Mouse (Mus musculus) right cerebral cortex, postnatal 10 days (tissue): ENCODE measurements at regions not wholly inside any gene's neighbourhood (a gene's known extent, or its start where the extent isn't known, plus 50 kb on each side); places are given as distances from the start of the nearest gene placed in this dataset.

Source experiments
- DNase-seq, 2 experiments: peaks; one replicate each; pipeline ENCODE4 v3.0.0; 2021; ENCODE audit warnings: low spot score in 2 of 2

DNA sequence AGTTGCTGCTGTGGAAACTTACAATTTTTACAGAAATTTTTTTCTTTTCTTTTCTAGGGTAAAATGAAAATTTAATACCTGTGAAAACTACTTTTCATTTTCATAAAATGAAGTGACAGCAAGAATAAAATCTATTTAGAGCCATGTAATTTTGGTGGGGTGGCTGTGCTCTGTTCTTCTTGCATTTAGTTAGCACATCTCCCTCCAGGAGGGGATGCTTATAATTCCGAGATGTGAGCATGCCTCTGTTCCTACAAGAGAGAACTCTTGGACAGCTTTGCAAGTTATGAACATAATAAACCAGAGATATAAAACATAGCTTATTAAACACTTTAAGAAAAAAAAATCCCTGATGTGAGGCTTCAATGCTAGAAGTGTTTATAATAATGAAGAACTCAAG, 313.9 kb upstream of the Dph6 start:
- DNase-seq, result peak in 1 of 2 experiments; percentile 30

DNA sequence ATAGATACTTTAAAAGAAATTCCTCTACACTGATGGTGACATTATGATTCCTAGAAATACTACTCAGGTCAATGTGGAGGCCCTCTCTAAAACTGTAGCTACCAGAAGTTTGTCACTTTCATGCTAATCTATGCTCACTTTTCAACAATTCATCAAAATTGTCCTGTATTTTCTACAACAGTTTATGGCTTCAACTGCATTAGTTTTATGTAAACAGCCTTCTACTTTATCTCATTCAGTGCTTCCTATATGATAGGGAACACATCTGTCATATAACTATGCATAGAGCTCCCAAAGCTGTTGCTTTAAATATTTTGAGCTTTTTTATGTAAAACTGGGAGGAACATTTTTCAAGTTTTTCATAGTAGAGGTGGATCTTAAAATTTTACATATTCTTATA, 338.7 kb upstream of the Dph6 start:
- DNase-seq, result no peak

DNA sequence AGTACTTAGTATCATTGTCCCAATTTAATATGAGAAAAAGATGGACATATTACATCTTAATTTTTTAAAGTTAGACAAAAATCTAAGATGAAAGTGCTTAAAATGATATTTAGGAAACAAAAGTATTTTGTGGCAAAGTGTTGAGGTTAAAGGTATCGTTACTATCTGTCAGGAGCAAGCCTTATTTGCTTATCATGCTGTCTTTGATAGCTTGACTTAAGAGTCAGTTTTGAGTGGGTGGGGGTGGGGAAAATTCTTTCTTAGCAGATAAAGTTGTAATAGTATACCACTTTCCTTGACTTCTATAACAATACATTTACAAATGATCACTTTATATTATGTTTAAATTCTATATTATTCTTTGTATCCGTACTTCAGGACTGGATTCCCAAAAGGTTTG, 339.1 kb upstream of the Dph6 start:
- DNase-seq, result no peak

DNA sequence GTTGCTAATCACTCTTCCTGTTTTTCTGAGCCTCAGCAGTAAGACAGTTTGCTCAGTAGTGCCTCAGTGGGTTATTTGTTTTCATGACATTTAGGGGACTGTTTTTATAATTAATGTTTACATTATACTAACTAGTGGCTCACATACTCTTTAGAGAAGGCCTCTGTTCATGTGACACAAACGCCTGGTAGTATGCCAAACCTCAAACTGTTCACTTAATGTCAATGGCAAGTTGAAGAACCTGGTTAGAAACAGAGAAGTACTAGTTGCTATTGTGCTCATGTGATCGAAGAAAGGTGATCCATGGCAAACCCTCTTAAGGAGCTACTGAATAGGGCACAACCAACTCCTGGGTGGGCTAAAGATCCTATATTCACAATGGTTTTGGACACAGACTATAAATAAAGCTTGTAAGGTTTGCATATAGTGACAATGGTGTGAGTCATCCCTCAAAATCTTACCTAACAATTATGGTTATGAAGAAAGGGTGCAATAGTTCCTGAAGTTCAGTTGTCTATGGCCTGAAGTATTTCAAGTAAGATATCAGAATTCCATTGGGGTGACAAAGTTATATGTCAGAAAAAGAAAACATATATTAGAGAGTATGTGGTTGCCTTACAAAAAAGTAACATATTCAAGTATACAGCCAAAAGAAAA, 340.1 kb upstream of the Dph6 start:
- no peak for DNase-seq

DNA sequence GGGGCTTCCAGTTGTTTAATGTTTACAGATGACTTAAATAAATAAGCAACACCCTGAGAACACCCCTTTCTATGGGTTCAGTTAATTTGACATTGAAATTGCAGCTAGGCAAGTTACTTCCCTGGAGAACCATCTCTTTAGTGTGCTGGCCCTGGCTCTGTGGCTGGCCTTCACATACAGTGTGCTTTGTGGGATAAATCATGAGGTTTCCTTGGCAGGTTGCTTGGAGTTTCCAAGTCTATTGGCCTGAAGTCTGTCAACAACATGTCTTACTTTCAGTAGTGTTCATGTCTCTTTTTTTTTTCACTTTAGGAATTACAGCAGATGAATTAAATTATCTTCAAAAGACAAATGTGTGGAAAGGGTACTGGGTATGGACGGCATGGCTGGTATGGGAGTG, 359.2 kb upstream of the Dph6 start:
- DNase-seq, result no peak

DNA sequence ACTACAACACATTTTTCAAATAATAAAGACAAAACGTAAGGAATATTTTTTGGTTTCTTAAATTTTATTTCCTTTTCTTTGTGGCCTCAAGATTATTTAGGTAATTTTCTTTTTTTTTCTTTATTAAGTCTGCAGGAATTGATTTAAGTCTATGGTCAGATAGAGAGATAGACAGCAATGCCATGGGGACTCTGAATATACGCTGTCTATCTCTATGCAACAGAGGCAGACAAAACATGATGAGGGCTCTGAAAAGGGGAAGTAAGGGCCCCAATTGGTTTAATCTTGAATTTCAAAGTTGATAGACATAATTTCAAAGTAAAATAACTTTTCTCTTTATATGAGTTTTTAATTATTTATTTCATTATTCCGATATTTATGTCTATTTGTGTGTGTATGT, 372.0 kb upstream of the Dph6 start:
- no peak for DNase-seq

DNA sequence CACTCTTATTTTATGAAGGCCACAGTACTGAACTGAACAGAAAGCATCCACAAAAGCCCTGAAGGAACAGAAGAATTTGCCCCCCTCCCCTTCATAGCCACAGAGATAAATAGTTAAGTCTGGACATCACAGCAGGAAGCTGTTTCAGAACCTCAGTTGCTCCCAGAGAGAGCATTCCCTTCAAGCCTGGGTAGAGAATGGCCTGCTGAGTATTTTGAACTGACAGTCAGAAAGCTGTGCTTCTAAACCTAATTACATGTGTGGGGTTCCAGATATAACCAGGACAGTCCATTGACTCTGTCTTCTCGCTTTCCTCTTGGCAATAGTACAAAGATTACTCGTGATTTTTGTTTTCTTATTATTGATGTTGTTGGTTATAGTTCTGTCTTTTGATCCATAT, 376.4 kb upstream of the Dph6 start:
- no peak for DNase-seq

DNA sequence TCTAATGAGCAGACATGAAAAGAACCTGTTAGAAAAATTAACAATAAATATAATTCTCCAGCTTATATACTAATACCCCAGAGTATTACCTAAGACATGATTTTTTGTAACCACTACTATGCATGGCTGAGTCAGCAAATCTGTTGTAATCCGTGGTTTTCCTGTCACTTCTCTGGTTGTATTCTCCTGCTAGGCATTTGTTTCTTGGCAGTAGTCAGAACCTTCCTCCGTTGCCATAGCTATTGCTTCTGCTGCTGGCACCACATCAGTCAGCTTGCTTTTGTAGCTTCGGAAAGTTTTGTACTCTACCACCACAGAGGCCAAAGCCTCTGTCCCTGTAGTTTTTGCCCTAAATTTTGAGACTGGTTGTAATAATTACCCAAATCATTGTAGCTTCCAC, 381.4 kb upstream of the Dph6 start:
- DNase-seq, result peak; percentile 57 to 74

DNA sequence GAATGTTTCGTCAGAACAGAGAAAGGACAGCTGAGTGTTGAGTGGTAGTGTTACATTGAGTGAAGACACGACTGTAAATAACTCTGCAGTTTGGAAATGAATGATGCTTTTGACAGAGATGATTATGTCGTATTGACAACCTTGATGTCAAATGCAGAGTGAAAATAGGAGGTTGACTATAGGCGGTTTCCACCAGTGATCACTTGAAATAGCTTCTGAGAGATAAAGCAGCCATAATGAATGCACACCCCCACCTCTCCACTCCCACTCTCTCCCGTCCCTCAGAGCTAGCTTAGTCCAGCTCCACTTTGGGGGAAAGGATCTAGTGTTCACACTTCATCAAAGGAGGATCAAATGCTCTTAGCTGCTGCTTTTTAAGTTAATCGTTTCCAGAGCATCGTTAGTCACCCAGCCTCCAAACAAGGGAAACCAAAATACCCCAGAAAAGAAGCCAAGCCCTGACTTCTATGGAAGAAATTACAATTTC, 387.6 kb upstream of the Dph6 start:
- peak in 1 of 2 experiments; percentile 21 for DNase-seq

DNA sequence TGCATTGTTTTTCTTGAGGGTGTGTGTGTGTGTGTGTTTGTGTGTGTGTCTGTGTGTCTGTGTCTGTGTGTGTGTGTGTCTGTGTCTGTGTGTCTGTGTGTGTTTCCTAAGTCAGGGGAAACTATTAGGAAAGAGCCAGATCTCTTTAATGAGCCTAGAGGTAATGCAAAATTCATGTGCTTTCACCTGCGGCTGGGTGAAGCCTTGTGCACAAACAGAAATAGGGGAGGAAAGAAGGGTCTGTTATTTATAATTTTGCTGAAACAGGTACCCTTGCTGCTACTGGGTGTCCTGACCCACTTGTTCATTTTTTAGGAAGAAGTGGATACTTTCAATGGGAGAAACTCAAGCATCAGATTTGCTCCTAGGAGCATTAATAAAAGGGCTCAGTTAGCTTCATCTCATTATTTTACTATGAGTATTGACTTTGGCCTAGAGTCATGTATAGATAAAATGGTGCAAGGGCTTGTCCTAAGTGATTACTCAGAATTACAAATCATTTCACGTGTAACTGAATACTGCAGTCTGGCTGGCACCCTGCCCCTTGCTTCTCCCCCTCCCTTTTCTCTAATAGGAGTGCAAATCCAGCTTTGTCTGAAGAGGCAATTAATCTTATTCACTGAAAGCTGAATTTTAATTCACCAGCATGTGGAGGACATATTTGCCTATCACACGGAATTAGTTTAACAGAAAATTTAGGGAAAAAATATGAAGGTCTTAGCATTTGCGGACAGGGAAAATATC, 401.7 kb upstream of the Dph6 start:
- DNase-seq, result peak; percentile 37 to 43

DNA sequence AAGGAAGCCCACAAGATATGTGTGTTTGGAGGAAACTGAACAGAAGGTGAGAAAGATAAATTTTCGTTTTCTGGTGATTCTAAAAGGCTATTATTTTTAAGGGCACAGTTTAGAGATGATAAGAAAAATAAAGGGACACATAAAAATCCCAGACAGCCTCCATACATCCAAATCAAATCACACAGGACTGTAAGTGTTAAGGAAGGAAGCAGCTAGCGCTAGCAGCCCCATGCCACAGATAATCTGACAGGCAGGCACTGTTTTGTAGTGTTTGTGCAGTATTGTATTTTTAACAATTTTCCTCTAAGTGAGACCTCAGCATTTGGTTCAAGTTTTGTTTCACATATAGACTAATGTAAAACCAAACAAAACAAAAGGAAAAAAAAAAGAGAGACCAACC, 402.4 kb upstream of the Dph6 start:
- no peak for DNase-seq

DNA sequence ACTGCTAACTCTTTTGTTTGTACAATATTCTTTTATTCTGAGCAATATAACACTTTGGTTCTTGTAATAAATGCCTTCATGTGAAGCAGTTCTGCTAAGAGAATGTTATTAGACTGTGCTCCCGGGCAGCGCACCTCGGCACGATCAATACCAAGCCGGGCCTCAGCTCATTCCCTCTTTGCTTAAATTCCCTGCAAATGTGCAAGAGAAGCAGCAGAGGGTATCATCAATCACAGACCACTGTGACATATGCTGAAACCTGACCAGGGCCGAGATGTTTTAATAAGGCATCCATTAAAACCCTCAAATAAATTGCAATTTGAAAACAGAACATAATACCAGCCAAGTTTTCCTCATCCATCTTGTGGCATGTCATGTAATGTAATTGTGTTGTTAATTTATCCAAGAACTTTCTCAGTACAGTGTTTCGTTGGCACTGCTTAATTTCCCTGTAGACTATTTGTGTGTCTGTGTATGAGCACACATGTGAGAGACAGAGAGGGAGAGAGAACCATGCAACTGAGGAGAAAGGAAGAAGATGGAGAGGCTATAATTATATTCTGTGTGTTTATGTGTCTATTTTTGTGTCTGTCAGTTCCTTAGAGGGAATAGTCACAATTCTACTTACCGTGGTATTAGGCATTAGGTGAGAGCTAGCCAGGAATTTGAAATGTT, 412.9 kb upstream of the Dph6 start:
- DNase-seq, result no peak

DNA sequence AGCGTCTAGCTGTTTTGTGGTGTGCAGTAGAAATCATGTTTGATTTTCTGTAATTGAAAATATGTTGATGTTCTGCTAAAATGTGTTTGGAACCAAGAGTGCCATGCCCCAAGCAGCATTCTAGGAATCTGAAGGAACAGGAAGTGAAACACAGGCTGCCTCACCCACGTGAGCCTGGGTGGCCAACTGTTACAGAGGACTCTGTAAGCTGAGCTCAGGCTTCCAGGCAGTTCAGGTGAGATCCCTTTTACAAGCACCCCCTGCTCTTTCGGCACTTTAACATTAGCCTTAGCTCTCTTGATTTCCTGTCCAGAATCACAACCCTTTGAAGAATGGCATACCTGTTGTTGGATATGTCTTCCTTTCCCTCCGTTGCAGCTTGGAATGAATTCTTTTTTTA, 414.9 kb upstream of the Dph6 start:
- no peak for DNase-seq

DNA sequence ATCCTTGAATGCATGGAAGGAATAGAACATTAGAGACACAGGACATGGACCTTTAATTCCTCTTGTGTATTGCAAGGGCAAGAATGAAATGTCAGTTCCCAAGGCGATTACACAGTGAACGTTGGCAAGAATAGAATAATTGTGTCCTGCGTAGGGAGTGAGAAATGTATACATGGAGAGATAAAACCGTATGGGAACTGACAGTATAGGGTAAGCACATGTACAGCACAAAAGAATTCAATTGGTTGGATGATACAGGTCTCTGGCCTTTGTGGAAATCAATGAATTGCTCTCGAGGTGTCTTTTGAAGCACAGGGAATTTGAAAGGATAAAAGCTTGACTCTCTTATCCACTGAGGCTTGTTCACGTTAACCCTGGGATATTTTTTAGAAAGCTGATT, 415.4 kb upstream of the Dph6 start:
- DNase-seq, result no peak

DNA sequence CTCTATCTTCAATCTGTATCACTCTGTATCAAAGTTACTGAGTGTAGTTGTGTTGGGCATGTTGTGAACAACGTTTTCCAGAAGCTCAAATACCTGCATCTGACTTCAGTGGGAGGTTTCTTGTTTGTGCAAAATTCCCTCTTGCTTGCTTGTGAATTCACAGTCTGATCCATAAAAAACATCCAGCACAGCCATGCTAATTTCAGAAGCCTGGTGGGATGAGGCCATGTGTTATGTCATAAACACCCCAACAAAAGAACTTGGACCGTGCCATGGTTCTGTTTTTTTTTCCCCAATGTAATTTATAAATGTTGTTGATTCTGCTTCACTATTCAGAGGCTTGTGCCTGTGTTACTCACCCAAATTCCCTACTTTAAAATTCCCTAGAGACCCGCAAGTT, 415.9 kb upstream of the Dph6 start:
- no peak for DNase-seq

DNA sequence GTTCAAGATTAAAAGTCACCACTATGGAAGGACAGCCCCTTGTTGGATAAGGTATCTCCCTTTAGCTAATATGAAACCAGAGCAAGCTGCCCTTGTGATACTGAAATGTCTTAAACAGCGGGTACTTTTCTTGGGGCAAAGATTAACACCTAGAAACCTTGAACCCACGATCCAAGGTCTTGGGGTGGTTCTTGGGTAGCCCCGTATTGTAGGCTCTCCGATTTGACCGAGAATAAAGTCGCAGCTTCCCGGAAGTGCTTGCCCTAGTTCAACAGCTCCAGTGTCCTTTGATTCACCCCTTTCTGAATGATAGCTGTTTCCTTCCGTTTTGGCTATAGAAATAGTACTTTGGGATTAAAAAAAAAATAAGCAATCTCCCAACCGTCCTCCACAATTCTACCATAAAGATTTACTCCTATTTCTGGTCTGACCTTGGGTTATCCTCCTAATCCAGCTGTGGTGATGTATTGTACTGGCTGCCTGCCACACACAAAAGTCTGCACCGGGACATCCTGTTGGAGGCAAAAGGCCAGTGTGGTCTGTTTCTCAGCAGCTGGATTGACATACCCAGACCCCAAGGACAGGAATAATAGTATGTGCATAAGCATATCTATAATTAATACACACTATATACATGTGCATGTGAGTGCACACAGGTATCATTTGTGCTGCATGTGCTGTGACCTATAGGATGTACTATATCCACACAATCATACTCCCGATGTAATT, 427.0 kb upstream of the Dph6 start:
- DNase-seq, result no peak

DNA sequence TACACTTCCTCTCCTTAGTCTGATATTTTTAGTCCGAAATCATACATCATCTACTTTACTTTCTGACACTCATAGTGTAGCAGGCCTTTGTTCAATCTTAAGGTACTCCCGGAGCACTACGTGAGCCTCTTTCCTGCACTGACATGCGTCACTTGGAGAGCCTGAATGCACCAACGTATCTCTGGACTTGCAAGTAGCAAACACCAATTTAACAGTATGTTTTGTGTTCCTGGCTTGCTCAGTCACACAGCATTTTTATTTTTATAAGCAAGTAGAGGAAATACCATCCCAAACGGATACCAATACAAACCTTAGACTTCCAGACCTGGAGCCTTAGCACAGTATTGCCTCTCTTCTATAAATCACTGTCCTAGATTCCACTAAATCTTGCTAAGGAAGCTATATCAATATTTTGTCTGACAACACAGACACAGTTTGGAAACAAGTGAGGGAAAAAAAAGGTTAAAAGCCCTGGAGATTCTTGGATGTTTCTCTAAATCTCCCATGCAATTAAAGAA, 427.6 kb upstream of the Dph6 start:
- no peak for DNase-seq

DNA sequence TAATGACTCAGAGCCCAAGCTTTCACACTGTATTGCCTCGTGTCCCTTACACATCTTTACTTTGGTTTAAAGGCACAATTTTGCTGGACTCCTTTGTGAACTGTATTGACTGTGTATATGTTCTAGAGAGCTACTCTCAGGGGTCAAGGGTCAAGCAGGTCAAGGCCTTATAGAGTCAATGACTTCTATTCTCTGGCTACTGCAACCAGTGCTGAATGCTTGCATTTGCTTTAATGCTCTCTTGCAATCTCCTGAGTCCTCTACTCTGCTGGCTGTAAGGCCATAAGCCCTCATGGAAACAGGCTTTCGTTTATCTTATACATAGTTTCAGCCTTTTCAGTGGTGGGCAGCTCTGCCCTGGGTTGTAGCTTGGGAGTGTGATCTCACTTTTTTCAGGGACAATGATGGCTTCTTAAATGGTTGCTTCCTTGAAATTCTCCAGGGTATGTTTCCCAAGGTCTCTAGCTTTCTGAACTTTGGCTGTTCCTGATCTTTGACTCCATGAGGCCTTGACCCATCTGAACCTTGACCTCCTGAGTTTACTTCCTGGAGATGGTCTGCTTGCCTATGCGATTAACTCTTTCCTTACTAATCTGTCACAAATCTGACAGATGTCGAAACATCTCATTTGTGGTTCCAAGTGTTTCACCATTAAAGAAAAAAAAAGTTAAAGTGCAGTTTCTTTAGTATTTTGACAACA, 433.8 kb upstream of the Dph6 start:
- no peak for DNase-seq

DNA sequence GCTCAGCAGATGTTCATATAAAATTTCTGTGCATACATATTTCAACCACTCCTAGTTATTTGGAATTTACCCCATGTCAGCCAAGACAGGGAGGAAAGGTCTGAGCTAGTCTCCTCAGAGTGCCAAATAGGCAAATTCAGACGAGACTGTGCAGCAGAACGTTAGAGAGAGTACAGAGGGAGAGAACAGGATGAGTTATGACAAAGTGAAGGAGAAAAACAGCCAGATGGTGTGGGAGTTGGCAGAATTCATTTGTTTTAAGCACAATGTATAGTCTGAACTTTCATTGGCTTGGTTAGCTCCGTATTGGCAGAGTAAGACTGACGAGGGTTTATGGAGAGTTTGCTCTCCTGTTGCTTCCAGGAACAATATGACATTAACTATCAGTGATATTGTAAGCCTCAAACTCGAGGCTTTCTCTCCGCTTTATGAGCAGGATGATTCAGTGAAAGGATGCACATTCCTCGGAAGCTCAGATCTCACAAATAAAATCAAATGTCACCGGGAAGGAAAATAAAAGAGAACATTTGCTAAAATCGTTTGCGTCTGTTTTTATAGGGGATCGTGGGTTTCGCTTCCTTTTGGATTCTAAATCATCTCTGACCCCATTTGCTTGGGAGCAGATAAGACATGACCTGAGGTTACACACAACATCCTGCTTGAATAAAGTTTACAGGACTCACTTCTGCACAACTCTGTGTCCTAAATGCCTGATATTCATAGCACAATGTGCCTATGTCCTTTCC, 435.8 kb upstream of the Dph6 start:
- no peak for DNase-seq

DNA sequence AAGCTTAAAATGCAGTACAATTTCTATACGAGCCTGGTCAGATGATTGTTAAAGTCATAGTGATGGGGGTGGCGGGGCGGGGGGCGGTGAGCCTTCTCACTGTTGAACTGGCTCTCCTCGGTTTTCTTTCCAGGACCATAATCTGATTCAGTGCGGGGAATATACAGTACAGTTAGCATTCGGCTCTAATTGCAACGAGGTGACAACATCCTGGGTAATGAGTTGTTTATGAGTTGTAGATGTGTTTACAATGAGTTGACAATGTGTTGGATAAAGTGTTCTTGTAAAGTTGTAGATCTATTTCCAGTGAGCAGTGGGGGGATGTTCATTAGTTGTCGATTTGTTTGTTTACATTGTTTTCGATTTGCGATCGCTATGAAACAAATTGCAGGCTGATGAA, 440.6 kb upstream of the Dph6 start:
- DNase-seq, result no peak

DNA sequence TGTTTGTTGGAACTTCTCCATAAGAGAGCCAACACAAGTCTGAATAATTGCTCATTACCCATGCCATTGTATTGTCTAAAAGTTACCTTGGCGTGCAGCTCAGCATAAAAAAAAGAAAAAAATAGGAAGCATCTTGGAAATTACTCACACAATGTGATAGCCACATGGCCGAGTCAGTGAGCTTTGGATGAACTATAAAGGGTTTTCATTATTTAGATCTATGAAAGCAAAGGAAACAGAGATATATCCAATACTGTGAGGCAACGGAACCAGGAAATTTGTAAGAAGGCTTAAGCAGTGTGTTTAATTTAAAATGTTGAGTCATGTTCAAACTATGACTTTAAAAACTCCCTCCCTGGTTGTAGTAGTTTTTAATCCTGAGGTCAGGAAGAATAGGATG, 446.7 kb upstream of the Dph6 start:
- DNase-seq, result no peak
